Mouse (Mus musculus) heart, postnatal 4 days (tissue): Measurements from ENCODE around the gene Rnf225. TPM values are rescaled to one million over a fixed set of nuclear protein-coding genes. Genes with fewer than 3 reads are reported as not detected.
"Not testable (repeated sequence)": the region's sequence is repeated elsewhere in the genome, so short reads cannot be mapped to it uniquely, and the experiment has no call there.

Experiments used
- DNase-seq: peaks from one replicate; pipeline ENCODE4 v3.0.0; 2021
- total RNA-seq, 2 experiments: library from RNA; stranded (reverse); gene quantifications; 2 replicates each; pipeline ENCODE4 v1.2.3; 2021

Gene Rnf225
- under 1 TPM; 0.38 to 0.67 TPM for total RNA-seq

DNA sequence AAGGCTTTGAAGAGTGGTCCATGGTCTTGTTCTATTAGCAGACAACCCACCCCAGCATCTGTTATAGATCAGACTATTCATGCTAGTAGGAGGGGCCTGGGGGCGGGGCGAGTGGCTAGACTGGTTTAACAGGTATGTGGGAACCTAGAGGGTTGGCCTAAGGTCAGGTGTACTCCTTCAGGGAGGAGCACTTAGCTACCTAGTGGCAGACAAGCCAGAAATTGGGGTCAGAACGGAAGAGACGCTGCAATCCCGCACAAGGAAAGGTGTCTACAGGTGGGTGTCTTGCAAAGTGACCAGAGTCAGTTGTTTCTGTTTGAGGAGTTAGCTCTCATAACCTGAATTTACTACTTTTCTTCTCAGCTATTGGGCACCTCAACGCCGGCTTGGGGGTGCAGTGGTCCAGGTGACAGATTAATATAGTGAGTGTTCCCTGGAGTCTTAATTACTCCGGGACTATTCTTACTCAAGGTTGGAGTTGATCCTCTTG lies at the start of gene Rnf225:
Rnf225 (plus strand) TSS at position 226 of the 490 bp plus-strand sequence.
- DNase-seq: no peak

DNA sequence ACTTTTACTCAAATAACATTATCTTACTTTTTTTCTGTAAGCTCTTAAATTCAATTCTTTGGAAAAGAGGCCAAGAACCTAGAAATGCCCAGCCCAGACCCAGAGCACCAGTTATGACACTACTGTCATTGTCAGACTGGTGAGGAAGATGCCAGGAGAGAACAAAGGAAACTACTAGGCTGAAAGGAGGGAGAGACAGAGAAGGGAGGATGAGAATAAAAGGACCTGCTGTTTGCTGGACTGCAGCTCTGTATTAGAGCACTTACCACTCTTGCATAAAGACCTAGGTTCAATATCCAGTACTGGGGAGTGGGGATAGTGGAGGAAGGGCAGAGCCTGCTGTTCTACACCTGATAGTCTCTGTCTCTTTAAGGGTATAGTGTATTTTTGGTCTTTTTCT lies 47.2 kb upstream of the Rnf225 start:
- DNase-seq: no peak

DNA sequence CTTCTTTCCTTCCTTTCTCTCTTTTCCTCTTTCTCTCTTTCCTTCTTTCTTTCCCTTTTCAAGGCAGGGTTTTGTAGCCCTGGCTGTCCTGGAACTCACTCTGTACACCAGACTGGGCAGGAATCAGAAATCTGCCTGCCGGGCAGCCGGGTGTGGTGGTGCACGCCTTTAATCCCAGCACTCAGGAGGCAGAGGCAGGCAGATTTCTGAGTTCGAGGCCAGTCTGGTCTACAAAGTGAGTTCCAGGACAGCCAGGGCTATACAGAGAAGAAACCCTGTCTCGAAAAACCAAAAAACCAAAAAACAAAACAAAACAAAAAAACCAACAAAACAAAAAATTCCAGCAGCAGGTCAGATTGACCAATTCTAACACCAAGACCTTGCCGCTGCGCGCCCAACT lies 46.7 kb upstream of the Rnf225 start:
- DNase-seq: not testable (repeated sequence)

DNA sequence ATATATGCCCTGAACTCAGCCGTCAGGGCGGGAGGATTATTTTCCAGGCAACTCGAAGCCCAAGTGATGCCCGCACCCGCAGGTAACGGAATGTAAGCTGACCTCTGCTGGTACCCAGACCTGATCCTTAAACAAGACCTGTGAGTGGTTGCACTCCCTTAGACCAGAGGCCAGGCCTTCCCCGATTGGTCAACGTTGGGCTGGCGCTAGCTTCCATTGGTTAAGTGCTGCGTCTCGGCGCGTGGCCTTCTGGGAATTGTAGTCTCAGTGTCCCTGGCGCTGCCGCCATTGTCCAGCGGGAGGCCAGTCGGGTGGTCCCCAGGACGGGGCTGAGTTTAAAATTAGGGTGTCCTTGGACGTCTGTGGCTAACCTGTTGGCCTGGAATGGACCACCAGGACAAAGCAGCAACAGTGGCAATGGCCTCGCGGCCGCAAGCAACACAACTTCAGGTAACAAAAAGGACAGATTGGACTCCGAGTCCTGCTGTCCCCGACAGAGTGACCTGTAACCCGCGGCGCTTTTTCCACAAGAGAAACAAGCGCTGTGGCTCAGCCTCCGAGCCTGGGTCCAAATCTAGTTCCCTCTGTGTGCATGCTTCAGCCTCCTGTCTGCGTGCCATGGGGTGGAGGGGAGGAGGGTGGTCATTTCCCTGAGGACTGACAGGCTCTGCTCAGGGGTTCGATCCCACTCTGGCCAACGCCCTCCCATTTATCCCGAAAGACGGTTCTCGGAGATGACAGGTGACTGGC lies 46.1 kb upstream of the Rnf225 start, which contains the start of gene Zfp128:
Zfp128 (plus strand) TSS at position 267 of the 750 bp plus-strand sequence.
- peak; percentile 95 for DNase-seq

DNA sequence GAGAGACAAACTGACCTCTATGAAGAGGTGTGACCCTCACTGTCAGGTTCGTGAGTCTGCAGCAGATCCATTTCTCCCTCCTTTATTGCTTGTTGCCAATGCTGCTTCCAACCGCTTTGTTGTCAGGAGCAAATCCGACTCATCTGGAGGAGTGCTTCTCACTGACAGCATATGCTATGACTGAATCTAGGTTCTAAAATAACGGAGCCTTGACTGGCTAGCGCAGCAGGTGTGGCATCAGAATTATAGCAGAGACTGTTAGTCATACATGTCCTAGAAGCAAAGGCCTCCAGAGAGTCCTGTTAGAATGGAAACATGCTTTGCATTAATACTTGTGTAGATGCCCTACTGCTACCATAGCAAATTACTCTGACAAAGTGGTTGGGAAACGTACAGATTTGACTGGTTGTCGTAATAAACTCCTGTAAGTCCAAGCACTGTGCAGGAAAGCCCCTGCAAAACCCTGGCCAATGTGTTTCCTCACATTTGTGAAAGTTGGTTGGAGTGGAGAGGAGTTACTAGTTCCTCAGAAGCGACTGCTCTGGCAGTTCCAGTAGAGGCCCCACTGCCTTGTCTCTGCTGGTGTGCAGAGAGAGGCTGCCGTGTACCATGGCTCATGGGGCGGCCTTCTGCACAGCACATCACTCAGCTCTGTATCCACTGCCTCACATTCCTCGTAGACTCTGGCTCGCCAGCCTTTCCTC lies 40.5 kb upstream of the Rnf225 start:
- DNase-seq: no peak

DNA sequence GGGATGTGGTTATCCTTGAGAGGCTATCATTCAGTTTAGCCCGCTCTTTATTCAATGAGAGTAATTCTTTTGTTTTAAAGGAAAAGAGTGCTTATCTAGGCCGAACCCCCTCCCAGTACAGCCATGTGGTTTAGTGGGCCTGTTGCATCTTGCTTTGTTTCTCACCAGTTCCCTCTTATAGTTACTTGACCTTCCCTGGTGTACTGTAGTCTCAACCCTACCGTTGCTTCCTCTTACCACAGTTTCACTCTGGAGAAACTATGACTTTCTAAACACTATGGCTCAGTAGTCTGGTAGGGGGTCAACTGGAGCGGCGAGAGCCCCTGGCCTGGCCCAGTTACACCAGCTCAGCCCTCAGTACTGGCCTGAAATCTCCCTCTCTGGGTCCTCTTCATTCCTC lies 39.6 kb upstream of the Rnf225 start:
- DNase-seq: no peak

DNA sequence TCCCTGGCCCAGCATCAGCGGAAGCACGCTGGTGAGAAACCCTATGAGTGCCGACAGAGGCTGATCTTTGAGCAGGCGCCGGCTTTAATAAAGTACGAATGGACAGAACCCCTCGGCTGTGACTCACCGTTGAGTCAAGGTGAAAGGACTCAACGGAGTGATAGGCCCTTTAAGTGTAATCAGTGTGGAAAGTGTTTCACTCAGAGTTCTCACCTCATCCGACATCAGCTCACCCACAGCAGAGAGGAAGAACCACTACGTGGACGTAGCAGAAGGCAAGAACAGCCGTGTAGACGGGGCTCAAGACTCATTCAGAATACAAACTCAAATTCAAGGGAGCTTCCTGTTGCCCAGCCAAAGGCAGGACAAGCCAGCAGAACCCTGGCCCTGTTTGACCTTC lies 36.3 kb upstream of the Rnf225 start:
- DNase-seq: no peak

DNA sequence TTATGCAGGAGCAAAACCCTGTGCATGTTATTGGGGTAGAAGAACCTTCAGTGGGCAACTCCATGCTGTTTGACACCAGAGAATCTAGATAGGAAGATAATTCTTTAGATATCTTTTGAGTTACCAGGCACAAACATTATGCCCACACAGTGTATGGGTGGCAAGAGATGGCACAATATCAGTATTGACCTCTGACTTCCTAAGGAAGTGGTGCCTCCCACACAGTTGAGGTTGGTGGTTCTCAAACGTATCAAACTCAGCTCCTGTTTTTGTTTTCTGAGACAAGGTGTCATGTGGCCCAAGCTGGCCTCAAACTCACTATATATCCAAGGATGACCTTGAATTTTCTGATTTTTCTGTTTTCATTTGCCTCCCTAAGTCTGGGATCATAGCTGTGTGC lies 35.9 kb upstream of the Rnf225 start:
- DNase-seq: no peak

DNA sequence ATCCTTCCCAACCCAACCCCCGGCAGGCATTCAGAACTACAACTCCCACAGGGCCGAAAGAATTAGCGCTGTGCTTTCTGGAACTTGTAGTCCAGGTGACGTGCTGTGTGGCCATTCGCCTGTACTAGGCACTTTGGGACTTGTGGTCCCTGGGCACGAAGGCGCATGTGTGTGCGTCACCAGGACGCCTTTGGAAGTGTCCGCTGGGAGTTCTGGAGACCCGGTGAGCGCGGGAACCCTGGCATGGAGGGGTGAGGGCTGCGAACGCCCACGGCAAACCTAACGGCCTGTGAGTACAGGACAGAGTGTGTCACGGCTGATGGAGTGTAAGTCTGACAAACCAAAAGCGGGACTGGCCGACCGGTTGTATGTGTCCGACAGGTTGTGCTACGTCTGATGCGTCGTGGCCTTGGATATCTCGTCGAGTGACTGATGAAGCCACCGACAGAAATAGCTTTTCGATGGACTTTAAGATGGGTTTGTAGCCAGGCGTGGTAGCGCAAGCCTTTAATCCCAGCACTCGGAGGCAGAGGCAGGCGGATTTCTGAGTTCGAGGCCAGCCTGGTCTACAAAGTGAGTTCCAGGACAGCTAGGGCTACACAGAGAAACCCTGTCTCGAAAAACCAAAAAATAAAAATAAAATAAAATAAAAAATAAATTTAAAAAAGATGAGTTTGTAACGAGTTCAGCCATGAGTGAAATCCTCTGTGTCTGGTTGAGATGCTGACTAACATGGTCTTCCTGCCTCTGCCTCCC lies 29.4 kb upstream of the Rnf225 start, which contains the start of gene Zscan22:
Zscan22 (plus strand) TSS at position 161 of the 756 bp plus-strand sequence.
- DNase-seq: peak; percentile 91

DNA sequence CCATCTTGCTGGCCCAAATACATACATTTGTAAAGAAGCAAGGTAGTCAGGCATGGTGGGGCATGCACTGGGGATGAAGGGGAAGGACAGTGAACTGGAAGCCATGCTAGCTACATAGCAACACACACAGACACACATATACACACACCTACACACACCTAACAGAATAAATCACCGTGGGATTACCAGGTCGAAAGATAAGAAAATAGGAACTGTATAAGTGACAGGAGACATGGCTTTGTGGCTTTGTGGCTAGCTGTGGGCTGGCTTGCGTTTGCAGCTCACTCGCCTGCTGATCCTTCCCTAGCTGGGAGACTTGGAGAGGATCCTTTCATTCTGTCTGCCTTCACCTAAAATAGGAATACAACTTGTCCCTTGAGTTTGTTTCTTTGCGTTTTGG lies 25.7 kb upstream of the Rnf225 start:
- DNase-seq: no peak

DNA sequence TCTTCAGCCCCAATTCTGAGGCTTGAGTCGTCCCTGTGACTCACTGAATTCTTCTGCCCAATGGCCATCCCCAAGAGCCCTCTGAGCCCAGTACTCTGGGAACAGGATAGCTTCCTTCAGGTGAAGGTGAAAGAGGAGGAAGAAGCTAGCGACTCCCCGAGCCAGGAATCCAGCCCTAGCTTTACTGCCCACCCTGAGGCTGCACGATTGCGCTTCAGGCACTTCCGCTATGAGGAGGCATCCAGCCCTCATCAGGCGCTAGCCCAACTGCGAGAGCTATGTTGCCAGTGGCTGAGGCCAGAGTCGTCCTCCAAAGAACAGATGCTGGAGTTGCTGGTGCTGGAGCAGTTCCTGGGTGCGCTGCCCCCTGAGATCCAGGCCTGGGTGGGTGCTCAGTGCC lies 23.6 kb upstream of the Rnf225 start:
- no peak for DNase-seq

DNA sequence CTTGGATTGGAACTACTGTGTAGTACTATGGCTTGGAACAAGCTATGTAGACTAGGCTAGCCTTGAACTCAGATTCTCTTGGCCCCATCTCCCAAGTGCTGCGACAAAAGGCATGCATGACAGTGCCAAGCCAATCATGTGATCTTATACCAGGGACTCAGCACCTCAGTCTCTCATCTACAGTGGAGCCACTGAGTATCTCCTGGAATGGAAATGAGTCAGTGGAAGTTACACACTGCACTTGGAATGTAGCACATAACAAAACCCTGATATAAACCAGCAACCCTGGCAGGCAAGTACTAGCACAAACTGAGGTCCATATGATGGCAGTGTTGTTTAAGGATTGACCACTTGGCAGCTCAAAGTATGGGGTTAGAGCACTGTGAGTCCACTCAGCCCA lies 22.1 kb upstream of the Rnf225 start:
- DNase-seq: no peak

DNA sequence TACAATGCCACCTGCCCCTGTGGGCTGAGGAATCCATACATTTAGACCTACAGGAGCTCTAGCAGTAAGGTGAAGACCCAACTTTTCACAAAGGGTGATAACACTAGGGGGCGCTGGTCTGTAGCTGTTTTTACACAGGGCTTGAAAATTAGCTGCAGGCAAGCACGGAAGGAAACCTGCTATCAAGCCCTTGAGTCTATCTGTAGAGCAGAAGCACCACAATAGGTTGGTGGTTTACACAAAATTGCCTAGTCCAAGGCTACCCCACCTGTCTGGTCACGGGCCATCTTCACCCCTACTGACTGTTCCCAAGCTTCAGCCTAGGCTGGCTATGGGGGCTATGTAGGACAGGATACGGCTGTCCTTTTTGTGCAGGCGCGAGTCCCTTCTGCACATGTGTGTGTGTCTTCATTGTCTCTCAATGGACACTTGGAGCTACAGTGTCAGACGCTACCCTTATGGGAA lies 17.7 kb upstream of the Rnf225 start:
- DNase-seq: peak; percentile 83

DNA sequence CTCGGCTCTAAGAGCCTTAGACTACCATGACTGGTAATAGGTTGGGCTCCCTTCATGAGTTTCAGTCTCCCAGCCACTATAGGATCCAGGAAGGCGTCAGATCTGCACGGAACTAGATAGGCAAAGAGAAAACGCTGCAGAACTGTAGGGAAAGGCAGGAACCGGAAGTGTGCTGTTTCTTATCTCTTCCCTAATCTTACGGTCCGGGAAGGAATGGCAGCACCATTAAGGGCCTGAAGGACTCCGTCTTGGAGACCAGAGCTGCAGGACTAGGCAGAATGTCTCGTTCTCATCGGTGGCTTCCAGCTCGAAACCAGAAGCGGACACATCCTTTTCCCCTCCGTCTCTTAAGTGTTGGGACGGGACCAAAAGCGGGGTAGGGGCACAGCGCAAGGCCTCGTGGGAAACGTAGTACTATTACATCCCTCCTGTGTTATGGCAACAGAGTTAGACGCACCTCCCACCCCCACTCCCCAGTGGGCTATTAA lies 17.0 kb upstream of the Rnf225 start:
- peak; percentile 59 for DNase-seq

DNA sequence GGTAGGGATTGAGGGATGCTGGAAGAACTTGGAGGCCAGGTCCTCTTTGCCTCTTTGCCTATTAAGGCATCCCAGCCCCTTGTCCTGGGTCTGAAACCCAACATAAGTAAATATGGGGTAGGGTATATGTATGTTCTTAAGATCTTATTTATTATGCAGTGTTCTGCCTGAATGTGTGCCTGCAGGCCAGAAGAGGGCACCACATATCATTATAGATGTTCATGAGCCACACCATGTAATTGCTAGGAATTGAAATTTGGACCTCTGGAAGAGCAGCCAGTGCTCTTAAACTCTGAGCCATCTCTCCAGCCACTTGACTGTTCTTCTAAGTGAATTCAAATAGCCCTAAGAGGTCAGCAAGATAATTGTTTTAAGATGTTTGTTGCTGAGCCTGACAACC lies 13.7 kb upstream of the Rnf225 start:
- no peak for DNase-seq

DNA sequence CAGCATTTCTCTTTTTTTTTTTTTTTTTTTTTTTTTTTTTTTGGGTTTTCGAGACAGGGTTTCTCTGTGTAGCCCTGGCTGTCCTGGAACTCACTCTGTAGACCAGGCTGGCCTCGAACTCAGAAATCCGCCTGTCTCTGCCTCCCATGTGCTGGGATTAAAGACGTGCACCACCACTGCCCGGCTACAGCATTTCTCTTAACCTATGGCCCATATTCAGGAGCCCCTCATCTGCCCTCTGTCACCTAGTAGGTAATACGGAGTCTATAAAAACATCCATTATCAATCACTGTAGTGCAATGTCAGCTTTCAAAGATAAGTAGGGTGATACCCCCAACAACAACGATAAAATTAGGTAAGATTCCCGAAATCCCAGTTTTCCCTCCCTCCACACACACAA lies 6.7 kb upstream of the Rnf225 start:
- DNase-seq: not testable (repeated sequence)

DNA sequence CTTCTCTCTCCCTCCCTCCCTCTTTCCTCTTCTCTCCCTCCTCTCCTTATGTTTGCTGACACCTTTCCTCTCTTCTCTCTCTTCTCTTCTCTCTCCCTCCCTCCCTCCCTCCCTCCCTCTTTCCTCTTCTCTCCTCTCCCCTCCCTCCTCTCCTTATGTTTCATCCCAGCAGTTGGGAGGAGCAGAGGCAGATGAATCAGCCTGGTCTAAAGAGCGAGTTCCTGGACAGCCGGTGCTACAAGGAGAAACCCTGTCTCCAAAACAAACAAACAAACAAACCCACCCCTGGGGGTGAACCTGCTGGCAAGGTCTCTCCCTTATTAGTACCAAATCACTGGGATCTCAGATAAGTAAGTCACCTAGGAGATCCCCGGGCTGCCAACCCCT lies 5.9 kb upstream of the Rnf225 start:
- DNase-seq: no peak

DNA sequence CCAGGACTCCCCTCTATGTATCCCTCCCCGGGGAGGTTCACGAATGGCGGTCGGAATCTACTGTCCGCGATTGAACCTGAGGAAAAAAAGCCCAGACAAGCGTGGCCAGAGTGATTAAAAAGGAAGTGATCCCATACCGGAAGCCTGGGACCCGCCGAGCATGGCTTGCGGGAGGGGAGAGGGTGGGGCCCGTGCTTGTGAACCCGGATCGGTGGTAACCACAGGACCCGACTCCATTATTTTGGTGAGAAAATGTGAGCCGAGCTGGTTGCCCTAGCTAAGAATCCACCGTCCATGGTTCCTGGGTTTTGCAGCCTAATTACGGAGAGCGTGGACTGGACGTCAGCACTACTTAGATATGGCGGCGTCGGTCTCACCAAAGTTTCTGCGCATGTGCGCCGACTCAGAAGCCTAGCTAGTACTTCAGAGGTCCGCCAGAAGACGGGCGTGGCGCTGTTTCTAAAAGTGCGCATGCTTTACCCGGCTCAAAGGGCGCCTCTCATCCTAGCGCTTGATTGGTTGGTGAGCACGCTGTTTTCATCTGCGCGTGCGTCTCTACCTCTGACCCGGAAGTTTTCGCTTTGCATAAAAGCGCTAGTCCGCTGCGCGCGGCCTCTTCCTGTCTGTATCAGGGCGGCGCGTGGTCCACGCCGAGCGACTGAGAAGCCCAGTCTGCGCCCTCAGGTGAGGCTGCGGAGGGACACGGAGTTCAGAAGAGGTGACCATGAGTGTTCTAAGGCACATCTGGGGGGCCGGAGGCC lies 5.3 kb upstream of the Rnf225 start, which contains the start of gene Rps5:
Rps5 (plus strand) TSS at position 586 of the 761 bp plus-strand sequence.
- DNase-seq: peak; percentile 99

DNA sequence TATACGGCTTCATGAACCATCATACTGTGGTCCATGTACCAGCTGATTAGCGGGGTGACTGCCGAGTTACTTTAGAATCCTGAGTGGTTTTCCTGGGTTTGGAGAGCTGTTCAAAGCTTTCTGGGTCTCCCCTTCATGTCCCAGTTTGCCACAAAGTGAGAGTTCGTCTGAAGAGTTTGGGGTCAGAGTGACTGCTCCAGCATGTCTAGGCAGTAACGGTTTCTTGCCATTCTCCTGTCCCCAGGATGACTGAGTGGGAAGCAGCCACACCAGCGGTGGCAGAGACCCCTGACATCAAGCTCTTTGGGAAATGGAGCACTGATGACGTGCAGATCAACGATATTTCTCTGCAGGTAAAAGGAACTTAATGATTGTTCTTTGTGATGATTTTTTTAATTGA lies 4.5 kb upstream of the Rnf225 start:
- DNase-seq: no peak

DNA sequence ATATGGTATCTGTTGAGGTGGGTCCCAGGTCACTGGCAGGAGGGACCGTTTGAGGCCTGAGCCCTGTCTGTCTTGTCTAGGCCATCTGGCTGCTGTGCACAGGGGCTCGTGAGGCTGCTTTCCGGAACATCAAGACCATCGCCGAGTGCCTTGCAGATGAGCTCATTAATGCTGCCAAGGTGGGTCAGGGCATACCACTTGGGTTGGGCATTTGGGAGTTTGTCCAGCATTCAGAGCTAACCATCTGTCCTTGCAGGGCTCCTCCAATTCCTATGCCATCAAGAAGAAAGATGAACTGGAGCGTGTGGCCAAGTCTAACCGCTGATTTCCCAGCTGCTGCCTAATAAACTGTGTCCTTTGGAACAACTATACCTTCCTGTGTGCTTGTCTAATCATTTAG lies 900 bp upstream of the Rnf225 start:
- no peak for DNase-seq

DNA sequence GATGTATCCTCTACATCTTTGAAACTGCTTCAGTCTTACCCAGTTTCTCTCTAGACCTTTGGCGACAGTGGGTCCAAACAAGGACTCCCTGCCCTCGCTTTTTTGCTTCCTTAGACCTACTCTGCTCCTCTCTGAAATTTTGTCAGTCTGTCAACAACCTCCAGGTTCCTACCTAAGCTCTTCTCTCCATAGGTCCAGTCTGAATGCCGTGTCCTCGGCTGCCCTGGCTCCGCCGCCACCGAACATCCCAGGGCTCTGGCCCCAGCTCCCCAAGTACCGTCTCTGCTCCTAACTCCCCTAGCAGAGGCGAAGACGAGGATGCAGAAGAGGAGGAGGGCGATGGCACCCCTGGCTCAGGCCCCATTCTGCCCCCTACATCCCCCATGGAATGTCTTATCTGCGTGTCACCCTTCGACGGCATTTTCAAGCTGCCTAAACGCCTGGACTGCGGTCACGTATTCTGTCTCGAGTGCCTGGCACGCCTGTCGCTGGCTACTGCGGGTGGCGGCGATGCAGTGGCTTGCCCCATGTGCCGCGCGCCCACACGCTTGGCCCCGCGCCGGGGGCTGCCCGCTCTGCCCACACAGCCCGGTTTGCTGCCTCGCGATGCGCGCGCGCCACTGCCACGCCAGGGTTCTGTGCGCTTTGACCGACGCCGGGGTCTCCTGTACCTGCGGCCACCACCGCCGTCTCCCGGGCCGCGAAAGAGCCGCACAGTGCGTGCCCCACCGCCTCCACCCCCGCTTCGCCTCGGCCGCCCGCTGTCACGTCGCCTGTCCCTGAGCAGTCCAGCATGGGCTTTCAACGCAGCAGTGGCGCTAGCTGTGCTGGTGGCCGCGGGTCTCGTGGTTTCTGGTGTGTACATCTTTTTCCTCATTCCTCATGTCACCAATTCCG lies 725 bp downstream of the Rnf225 start:
- DNase-seq: peak; percentile 52
